Mouse (Mus musculus) thymus, postnatal 36 days (tissue): ENCODE measurements around the gene Fhad1.
A peak's percentile ranks its signal among the peaks of the same experiment; 100 is the strongest.

Source experiments
- DNase-seq, 2 experiments: peaks; one replicate each; pipeline ENCODE4 v3.0.0; 2022; ENCODE audit warnings: mixed read lengths in 2 of 2

The Fhad1 gene

DNA sequence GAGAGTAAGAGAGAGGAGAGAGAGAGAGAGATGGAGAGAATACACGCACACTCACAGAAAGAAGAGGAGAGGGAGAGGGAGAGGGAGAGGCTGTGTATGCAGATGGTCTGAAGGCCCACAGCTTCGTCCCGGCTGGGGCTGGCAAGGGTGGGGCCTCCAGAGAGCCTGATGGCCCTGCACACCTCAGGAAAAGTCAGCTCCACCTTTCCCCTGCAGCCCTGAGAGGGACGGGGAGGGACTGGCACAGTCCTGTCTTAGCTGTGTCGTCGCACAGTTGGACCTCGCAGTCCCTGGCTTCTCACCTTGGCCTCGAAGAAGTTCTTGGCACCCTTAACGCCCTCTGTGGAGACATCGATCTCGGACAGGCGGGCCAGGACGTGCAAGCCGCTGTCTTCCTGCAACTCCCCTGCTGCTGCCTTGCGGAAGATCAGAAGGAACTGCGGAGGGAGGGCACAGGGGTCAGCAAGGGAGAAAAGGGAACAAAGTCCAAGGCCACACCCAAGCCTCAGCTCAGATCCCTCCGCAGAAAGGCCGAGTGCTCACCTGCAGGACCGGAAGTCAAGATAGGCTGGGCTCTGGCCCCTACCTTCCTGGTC lies 154.5 kb downstream of the Fhad1 start:
- no peak for DNase-seq

DNA sequence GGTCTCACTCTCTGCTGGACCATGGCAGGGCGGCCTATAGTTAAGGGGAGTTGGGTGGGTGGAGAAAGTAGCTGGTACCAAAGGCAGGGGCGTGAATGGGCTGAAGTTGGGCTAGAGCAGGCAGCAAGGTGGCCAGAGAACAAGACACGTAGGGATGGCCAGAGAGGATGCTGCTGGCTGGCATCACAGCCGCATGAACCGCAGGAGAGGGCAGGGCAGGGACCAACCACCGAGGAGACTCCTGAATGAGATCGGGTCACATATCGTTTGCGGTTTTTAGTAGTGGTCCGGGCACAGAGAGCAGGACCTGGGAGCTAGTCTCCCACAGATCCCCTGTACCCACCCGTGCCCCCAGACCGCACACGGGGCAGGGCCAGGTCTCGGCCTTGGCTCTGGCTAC lies 155.5 kb downstream of the Fhad1 start:
- DNase-seq: no peak

DNA sequence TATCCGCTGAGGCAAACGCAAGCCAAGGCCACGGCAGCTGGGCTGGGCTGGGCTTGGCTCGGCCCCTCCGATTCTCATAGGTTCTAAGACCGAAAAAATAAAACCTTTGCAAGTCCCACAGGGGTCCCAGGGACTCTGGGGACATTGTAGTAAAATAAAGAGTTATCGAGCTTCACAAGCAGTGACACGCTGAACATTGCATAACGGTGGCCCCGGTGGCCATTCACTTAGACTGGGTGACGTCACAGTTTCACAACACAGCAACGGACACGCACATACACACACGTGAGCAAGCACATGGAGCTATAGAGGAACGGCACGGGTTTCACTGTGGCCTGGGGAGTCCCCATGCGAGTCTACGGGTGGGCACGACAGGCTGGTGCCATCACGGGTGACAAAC lies 156.4 kb downstream of the Fhad1 start:
- no peak for DNase-seq

DNA sequence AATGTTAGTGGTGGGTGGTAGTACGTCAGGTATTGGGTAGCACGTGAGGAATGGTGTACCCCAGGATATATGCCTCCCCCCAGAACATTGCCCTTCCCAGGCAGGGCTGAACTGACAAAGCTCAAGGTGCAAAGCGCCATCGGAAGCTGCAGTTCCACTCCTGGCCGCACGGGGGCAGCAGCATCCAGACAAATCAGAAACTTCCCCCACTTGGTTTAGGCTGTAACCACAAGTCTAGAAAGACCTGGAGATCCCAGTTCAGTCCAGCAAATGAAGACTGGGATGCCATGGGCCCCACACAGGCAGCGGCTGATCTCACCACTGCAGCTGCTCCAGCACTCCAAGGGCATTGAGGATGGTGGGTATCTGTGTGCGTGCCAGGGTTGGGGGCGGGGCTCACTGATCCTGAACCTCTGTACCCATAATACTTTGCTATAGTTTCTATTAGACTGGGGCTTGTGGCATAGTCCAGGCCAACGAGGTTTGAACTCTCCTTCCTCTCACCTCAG lies 157.4 kb downstream of the Fhad1 start:
- DNase-seq: peak; percentile 64 to 72

DNA sequence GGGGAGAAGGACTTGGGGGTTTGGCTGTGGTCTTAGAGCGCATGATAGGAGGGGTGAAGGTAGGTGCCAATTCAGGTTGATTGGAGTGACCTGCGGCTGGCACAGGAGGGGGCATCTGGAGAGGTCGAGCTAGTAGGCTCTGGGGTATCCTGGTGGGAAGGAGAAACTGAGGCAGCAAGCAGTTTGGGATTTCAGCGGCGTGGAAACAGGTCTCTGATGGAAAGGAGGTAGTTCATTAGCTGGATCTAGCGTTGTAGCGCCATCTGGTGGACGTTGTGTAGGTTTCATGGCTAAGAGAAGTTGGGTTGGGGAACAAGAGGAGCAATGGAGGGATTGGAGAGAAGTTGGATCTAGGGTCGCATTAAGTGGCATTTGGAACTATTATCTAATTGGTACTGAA lies 161.4 kb downstream of the Fhad1 start:
- peak in 1 of 2 experiments; percentile 36 for DNase-seq

DNA sequence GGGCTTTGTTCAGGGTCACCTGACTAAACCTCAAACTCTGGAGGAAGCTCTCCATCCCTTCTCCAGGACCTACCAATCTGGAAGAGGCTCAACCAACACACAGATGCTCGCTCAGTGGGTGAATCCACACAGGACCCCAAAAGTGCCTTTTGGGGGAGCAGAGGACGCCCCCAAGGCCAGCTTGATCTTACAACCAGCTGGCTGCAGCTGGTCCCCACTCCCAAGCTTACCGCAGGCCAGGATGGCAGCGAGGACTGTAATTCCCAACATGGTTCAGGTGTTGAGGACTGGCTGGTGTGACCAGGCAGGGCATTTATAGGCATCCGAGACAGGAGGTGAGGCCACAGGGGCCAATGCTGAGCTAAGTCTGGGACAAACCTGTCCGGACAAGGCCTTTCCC lies 168.9 kb downstream of the Fhad1 start, which contains the start of gene Ctrc:
Ctrc (minus strand) TSS at position 361 of the 400 bp plus-strand sequence.
- no peak for DNase-seq
